Mouse (Mus musculus) liver, postnatal 0 days (tissue): Measurements from ENCODE around the gene Alad.

Experiments
- CTCF ChIP-seq: sonication (generic); IDR thresholded peaks from 2 replicates; pipeline ENCODE4 v1.5.1; 2016; ENCODE audit warnings: antibody characterized with exemption, low read depth
- EP300 ChIP-seq: IDR thresholded peaks from 2 replicates; pipeline ENCODE4 v1.6.1; 2016; ENCODE audit warnings: antibody characterized with exemption, low read depth, mild to moderate bottlenecking

DNA sequence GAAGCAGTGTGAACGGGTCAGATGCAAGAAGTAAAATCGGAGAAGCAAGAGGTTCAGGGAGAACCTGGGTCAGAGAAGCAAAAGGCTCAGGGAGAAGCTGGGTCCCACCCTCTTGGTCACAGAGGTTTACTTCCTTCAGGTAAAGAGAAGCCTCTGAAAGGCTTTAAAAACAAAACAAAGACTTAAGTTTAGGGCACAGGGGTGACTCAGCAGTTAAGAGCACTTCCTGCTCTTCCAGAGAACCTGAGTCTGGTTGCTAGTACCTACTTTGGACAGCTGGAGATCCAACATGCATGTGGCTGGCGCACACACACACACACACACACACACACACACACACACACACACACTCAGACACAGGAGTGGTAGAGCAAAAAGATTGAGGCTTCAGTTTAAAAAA, 34.8 kb downstream of the Alad start:
- TF ChIP-seq CTCF (no peak), EP300 (no peak)
